Comparison of ENCODE assay signal across 27 mouse cellular contexts in the genomic region with DNA sequence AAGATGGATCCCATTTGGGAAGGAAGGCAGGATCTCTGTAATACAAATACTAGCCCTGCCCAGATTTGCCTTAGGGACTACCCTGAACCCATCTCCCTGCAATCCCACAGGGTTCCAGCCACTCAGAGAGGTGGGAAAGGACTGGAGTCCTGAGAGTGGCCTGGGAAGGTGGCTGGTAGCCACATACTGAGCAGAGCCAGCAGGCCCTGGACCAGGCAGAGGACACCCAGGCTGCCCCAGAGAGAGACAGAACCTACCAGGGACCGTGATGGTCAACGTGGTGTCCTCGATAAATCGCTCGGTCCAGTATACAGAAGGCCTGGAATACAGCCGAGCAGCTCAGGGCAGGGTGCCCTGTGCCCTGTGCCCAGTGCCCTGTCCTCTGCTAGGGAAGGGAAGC. TPM values are rescaled to one million over a fixed set of nuclear protein-coding genes. Genes with fewer than 3 reads are reported as not detected.
DNase-seq lines count a peak whose midpoint lies in the region; ATAC-seq and TF ChIP-seq lines count a peak whose summit lies in the region.
"Had no signal": no experiment of that assay in that cellular context is flagged by ENCODE, and none has a peak within 500 bp of the region (broad histone marks: within the 10 kb centered on the region; RNA-seq: fewer than 3 reads in every experiment).

No protein-coding gene starts in this region.

- no peak for ATAC-seq in liver, postnatal 0 days
- ATAC-seq in liver, embryonic 12.5 days, result no peak
- ATAC-seq in inflammation-experienced regulatory T-cells, adult 6 months, result no peak
- ATAC-seq: activated CD4-positive, CD25-positive, alpha-beta regulatory T cell, adult 4 months; CD4-positive, CD25-positive, alpha-beta regulatory T cell, adult 4 months; forebrain, embryonic 13.5 days; Patski had no signal

- H3K9ac ChIP-seq in liver, postnatal 0 days (replicated peaks), result no peak overlapping the region
- H3K9ac ChIP-seq in liver, embryonic 12.5 days, result no peak overlapping the region
- H3K9ac ChIP-seq: embryonic facial prominence, embryonic 12.5 days; forebrain, embryonic 13.5 days had no signal

- TF ChIP-seq EP300 in liver, postnatal 0 days (IDR thresholded peaks at IDR 0.05; ENCODE audit: low read depth), result no peak

- H3K36me3 ChIP-seq in liver, postnatal 0 days (replicated peaks; ENCODE audit: insufficient read depth, low read length), result no peaks in the 10 kb centered on the region
- no peaks in the 10 kb centered on the region for H3K36me3 ChIP-seq in liver, embryonic 12.5 days
- H3K36me3 ChIP-seq in testis, adult 2 months (ENCODE audit: control insufficient read depth, insufficient read depth, low read length), result no peaks in the 10 kb centered on the region
- H3K36me3 ChIP-seq: embryonic facial prominence, embryonic 10.5 days; embryonic facial prominence, embryonic 12.5 days; G1E had no signal

- no peaks in the 10 kb centered on the region for H3K4me1 ChIP-seq in liver, postnatal 0 days (ENCODE audit: insufficient read depth)
- no peaks in the 10 kb centered on the region for H3K4me1 ChIP-seq in liver, embryonic 12.5 days
- peaks cover 5% of the 10 kb centered on the region for H3K4me1 ChIP-seq in testis, adult 2 months (ENCODE audit: control insufficient read depth, insufficient read depth, low read length)
- H3K4me1 ChIP-seq: embryonic facial prominence, embryonic 10.5 days; embryonic facial prominence, embryonic 12.5 days; forebrain, embryonic 13.5 days had no signal

- TF ChIP-seq CTCF in liver, postnatal 0 days (IDR thresholded peaks at IDR 0.05; ENCODE audit: low read depth), result no peak
- TF ChIP-seq CTCF in testis, adult 2 months (IDR thresholded peaks at IDR 0.05; ENCODE audit: control insufficient read depth, insufficient read depth, insufficient replicate concordance, low read depth, low read length), result no peak

- H3K4me3 ChIP-seq in liver, postnatal 0 days (ENCODE audit: low read depth, low read length), result no peak overlapping the region
- H3K4me3 ChIP-seq in liver, embryonic 12.5 days, result no peak overlapping the region
- H3K4me3 ChIP-seq in testis, adult 2 months (ENCODE audit: control insufficient read depth, low read depth, low read length), result peak overlapping the region; percentile 43
- H3K4me3 ChIP-seq: embryonic facial prominence, embryonic 10.5 days; embryonic facial prominence, embryonic 12.5 days; forebrain, embryonic 13.5 days had no signal

- H3K4me2 ChIP-seq in liver, postnatal 0 days (ENCODE audit: low read depth, low read length), result no peak overlapping the region
- H3K4me2 ChIP-seq in liver, embryonic 12.5 days, result no peak overlapping the region
- H3K4me2 ChIP-seq: embryonic facial prominence, embryonic 12.5 days; forebrain, embryonic 13.5 days had no signal

- TF ChIP-seq POLR2A in testis, adult 2 months (IDR thresholded peaks at IDR 0.05; ENCODE audit: control insufficient read depth, low read depth, low read length), result no peak

- H3K9me3 ChIP-seq in liver, postnatal 0 days (ENCODE audit: low read length), result no peaks in the 10 kb centered on the region
- no peaks in the 10 kb centered on the region for H3K9me3 ChIP-seq in liver, embryonic 12.5 days (replicated peaks)
- H3K9me3 ChIP-seq: embryonic facial prominence, embryonic 10.5 days; embryonic facial prominence, embryonic 12.5 days; forebrain, embryonic 13.5 days; G1E had no signal

- WGBS in liver, postnatal 0 days (ENCODE audit: insufficient replicate concordance), result 87% methylated on average over 6 of the region's 6 CpGs
- 64% methylated on average over 6 of the region's 6 CpGs for WGBS in liver, embryonic 12.5 days (ENCODE audit: insufficient replicate concordance)

- no peak overlapping the region for H3K27ac ChIP-seq in liver, postnatal 0 days (ENCODE audit: low read depth)
- no peak overlapping the region for H3K27ac ChIP-seq in liver, embryonic 12.5 days
- H3K27ac ChIP-seq in testis, adult 2 months (ENCODE audit: control insufficient read depth, insufficient read depth, low read depth, low read length), result no peak overlapping the region
- H3K27ac ChIP-seq: embryonic facial prominence, embryonic 10.5 days; embryonic facial prominence, embryonic 12.5 days; forebrain, embryonic 13.5 days had no signal

- DNase-seq in heart, adult 11 months, result peak; percentile 88
- DNase-seq in heart, adult 8-10 months (ENCODE audit: low spot score), result no peak
- peak; percentile 9 for DNase-seq in liver, postnatal 0 days
- no peak for DNase-seq in testis, postnatal 14 days (ENCODE audit: low spot score)
- peak; percentile 33 for DNase-seq in testis, postnatal 10 days (ENCODE audit: low spot score)
- DNase-seq: adrenal gland, adult 8-10 months; adrenal gland, postnatal 14 days; adrenal gland, postnatal 36 days; cerebellum, adult 11-12 months; cerebellum, adult 2 months; cerebellum, adult 9-10 months; cerebellum, postnatal 10 days; cerebellum, postnatal 25 days had no signal

- H3K27me3 ChIP-seq in liver, postnatal 0 days (ENCODE audit: insufficient read depth, low read length), result no peaks in the 10 kb centered on the region
- H3K27me3 ChIP-seq in liver, embryonic 12.5 days (replicated peaks), result no peaks in the 10 kb centered on the region
- H3K27me3 ChIP-seq in testis, adult 2 months (ENCODE audit: control insufficient read depth, insufficient read depth, low read length), result no peaks in the 10 kb centered on the region
- H3K27me3 ChIP-seq: embryonic facial prominence, embryonic 12.5 days; forebrain, embryonic 13.5 days had no signal

RNA-seq across cellular contexts. Expression of a gene that starts 2.0 kb away (rescaled TPM):
- total RNA-seq in heart, adult 8-10 months (2022), result not detected
- not detected in 2 replicates for polyA plus RNA-seq in liver, postnatal 0 days (2015; fragmentation: Nextera tagmentation; extraction: Ambion mirVana)
- not detected in 2 replicates for polyA plus RNA-seq in liver, embryonic 12.5 days (2016; fragmentation: Nextera tagmentation; extraction: Ambion mirVana)
- 407 and 425 TPM in 2 replicates for polyA plus RNA-seq in testis, adult 2 months (2012; rRNA removed)
- not detected for polyA plus RNA-seq in inflammation-experienced regulatory T-cells, adult 6 months (2017; shearing (Covaris generic))
- total RNA-seq: adrenal gland, adult 18-20 months; adrenal gland, adult 8-10 months; adrenal gland, postnatal 14 days; adrenal gland, postnatal 36 days; CH12.LX; G1E had no signal
- polyA plus RNA-seq: activated CD4-positive, CD25-positive, alpha-beta regulatory T cell, adult 4 months; CD4-positive, CD25-positive, alpha-beta regulatory T cell, adult 4 months; cerebellum, adult 2 months; embryonic facial prominence, embryonic 10.5 days; embryonic facial prominence, embryonic 12.5 days; embryonic facial prominence, embryonic 14.5 days; forebrain, embryonic 11.5 days; forebrain, embryonic 13.5 days; G1E; Patski had no signal

RNA-seq across cellular contexts. Expression of a gene that starts 28.7 kb away (rescaled TPM):
- under 1 TPM in 1 of 4 experiments, not detected in 3; 0.16 TPM for total RNA-seq in heart, adult 8-10 months (2022)
- not detected in 2 replicates for polyA plus RNA-seq in liver, postnatal 0 days (2015; fragmentation: Nextera tagmentation; extraction: Ambion mirVana)
- polyA plus RNA-seq in liver, embryonic 12.5 days (2016; fragmentation: Nextera tagmentation; extraction: Ambion mirVana), result not detected in 2 replicates
- polyA plus RNA-seq in testis, adult 2 months (2012; rRNA removed), result 0.91 and 1.5 TPM in 2 replicates
- not detected for polyA plus RNA-seq in inflammation-experienced regulatory T-cells, adult 6 months (2017; shearing (Covaris generic))
- total RNA-seq: G1E had no signal
- polyA plus RNA-seq: activated CD4-positive, CD25-positive, alpha-beta regulatory T cell, adult 4 months; CD4-positive, CD25-positive, alpha-beta regulatory T cell, adult 4 months; embryonic facial prominence, embryonic 10.5 days; embryonic facial prominence, embryonic 14.5 days; G1E; Patski had no signal

RNA-seq across cellular contexts. Expression of a gene that starts 30.1 kb away (rescaled TPM):
- total RNA-seq in heart, adult 8-10 months (2022), result 10 to 100 TPM; 10.6 to 17.6 (median 15.3) TPM
- 8.6 and 9.0 TPM in 2 replicates for polyA plus RNA-seq in liver, postnatal 0 days (2015; fragmentation: Nextera tagmentation; extraction: Ambion mirVana)
- 20.1 and 20.5 TPM in 2 replicates for polyA plus RNA-seq in liver, embryonic 12.5 days (2016; fragmentation: Nextera tagmentation; extraction: Ambion mirVana)
- 25.1 and 28.0 TPM in 2 replicates for polyA plus RNA-seq in testis, adult 2 months (2012; rRNA removed)
- 10 to 100 TPM; 11.6 to 15.0 (median 13.1) TPM for polyA plus RNA-seq in inflammation-experienced regulatory T-cells, adult 6 months (2017; shearing (Covaris generic))
- total RNA-seq: G1E had no signal

RNA-seq across cellular contexts. Expression of a gene that starts 51.5 kb away (rescaled TPM):
- total RNA-seq in heart, adult 8-10 months (2022), result 1 to 10 TPM; 3.1 to 7.1 (median 4.8) TPM
- 32.7 and 38.8 TPM in 2 replicates for polyA plus RNA-seq in liver, postnatal 0 days (2015; fragmentation: Nextera tagmentation; extraction: Ambion mirVana)
- polyA plus RNA-seq in liver, embryonic 12.5 days (2016; fragmentation: Nextera tagmentation; extraction: Ambion mirVana), result 18.0 and 19.9 TPM in 2 replicates
- polyA plus RNA-seq in testis, adult 2 months (2012; rRNA removed), result 4.1 and 5.1 TPM in 2 replicates
- polyA plus RNA-seq in inflammation-experienced regulatory T-cells, adult 6 months (2017; shearing (Covaris generic)), result 1 to 10 TPM; 2.4 to 5.8 (median 2.9) TPM
- total RNA-seq: G1E had no signal

RNA-seq across cellular contexts. Expression of a gene that starts 52.6 kb away (rescaled TPM):
- total RNA-seq in heart, adult 8-10 months (2022), result 1 to 10 TPM; 1.2 to 2.0 (median 1.2) TPM
- polyA plus RNA-seq in liver, postnatal 0 days (2015; fragmentation: Nextera tagmentation; extraction: Ambion mirVana), result 0.05 and 0.07 TPM in 2 replicates
- 1.2 TPM in 2 replicates for polyA plus RNA-seq in liver, embryonic 12.5 days (2016; fragmentation: Nextera tagmentation; extraction: Ambion mirVana)
- 4.5 and 5.8 TPM in 2 replicates for polyA plus RNA-seq in testis, adult 2 months (2012; rRNA removed)
- polyA plus RNA-seq in inflammation-experienced regulatory T-cells, adult 6 months (2017; shearing (Covaris generic)), result not detected
- total RNA-seq: CH12.LX had no signal
- polyA plus RNA-seq: activated CD4-positive, CD25-positive, alpha-beta regulatory T cell, adult 4 months; CD4-positive, CD25-positive, alpha-beta regulatory T cell, adult 4 months; G1E had no signal

Comparison
In these comparisons a context has a peak if more than half of its experiments do, and no peak if none do; other contexts are left out.
1. DNase-seq: peak in heart, adult 11 months (single experiment), liver, postnatal 0 days (single experiment) and testis, postnatal 10 days (single experiment); none in heart, adult 8-10 months (single experiment) and testis, postnatal 14 days (single experiment).
2. RNA of a gene that starts 2.0 kb away (polyA plus RNA-seq): 407 to 425 TPM in testis, adult 2 months; not detected in liver, postnatal 0 days, not detected in liver, embryonic 12.5 days and not detected in inflammation-experienced regulatory T-cells, adult 6 months; every median in the first group is over 100 times any median in the second.